Mouse (Mus musculus) heart, embryonic 15.5 days (tissue): ENCODE measurements at regions not wholly inside any gene's neighbourhood (a gene's known extent, or its start where the extent isn't known, plus 50 kb on each side); places are given as distances from the start of the nearest gene placed in this dataset.

Source experiments
- ATAC-seq: fragments of 200-750 bp; cut with Nextera tagmentation; replicated peaks from 2 replicates; pipeline ENCODE4 v1.8.0; 2017; ENCODE audit warnings: low read depth, moderate TSS enrichment; ENCODE audit not compliant: insufficient number of reproducible peaks, insufficient read depth, low FRiP score
- H3K27ac ChIP-seq: fragments of 300-500 bp; sonication (generic); 2 replicates; pipeline ENCODE4 v1.5.1; 2015; ENCODE audit warnings: mild to moderate bottlenecking, inconsistent platforms
- H3K27me3 ChIP-seq: fragments of 300-500 bp; sonication (generic); 2 replicates; pipeline ENCODE4 v1.6.1; 2015; ENCODE audit warnings: inconsistent platforms
- H3K36me3 ChIP-seq: fragments of 300-500 bp; sonication (generic); 2 replicates; pipeline ENCODE4 v1.6.1; 2015; ENCODE audit warnings: mild to moderate bottlenecking, inconsistent platforms
- H3K4me1 ChIP-seq: fragments of 300-500 bp; sonication (generic); replicated peaks from 2 replicates; pipeline ENCODE4 v1.6.1; 2015; ENCODE audit warnings: inconsistent platforms
- H3K4me2 ChIP-seq: fragments of 300-500 bp; sonication (generic); 2 replicates; pipeline ENCODE4 v1.6.1; 2015; ENCODE audit warnings: inconsistent platforms, mild to moderate bottlenecking, moderate library complexity
- H3K4me3 ChIP-seq: fragments of 300-500 bp; sonication (generic); 2 replicates; pipeline ENCODE4 v1.5.1; 2015; ENCODE audit warnings: mild to moderate bottlenecking, inconsistent platforms
- H3K9ac ChIP-seq: fragments of 300-500 bp; sonication (generic); 2 replicates; pipeline ENCODE4 v1.6.1; 2015; ENCODE audit warnings: mild to moderate bottlenecking, inconsistent platforms
- H3K9me3 ChIP-seq: fragments of 300-500 bp; sonication (generic); replicated peaks from 2 replicates; pipeline ENCODE4 v1.6.1; 2016; ENCODE audit warnings: inconsistent platforms
- WGBS: fragments of 180-500 bp; shearing (Covaris S2); methylation state at CpG from one replicate; pipeline ENCODE4 v1.1.7; 2015; ENCODE audit warnings: mixed read lengths; 5-methylcytosine and 5-hydroxymethylcytosine counted together

DNA sequence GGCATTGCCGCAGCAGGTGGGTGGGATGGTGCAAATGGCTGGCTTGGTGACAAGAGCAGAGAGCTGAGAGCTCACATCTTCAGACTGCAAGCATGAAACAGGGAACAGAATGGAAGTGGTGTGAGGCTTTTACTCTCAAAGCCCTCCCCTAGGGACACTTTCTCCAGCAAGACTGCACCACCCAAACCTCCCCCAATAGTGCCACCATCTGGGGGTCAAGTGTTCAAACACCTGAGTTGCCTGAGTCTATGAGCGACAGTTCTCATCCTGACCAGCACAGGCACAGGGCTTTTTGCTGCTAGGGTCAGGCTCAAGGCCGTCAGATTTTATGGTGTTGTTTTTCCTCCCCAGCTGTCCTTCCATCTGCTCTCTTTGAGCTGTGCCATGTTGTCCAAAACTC is 337.9 kb upstream of the Eif4g2 start:
- H3K4me2 ChIP-seq: no peak overlapping the region
- 86% methylated on average over 3 of the region's 3 CpGs for WGBS
- no peak overlapping the region for H3K4me3 ChIP-seq
- no peaks in the 10 kb centered on the region for H3K27me3 ChIP-seq
- H3K9me3 ChIP-seq: no peaks in the 10 kb centered on the region
- no peaks in the 10 kb centered on the region for H3K4me1 ChIP-seq
- no peaks in the 10 kb centered on the region for H3K36me3 ChIP-seq
- no peak overlapping the region for H3K27ac ChIP-seq
- H3K9ac ChIP-seq: no peak overlapping the region
- ATAC-seq: no peak

- H3K36me3 ChIP-seq: no peaks in the 10 kb centered on the region
- WGBS: 27% methylated on average over 3 of the region's 3 CpGs
- no peak overlapping the region for H3K9ac ChIP-seq
- H3K4me1 ChIP-seq: no peaks in the 10 kb centered on the region
- no peak for ATAC-seq
- H3K4me3 ChIP-seq: no peak overlapping the region
- H3K9me3 ChIP-seq: no peaks in the 10 kb centered on the region
- no peaks in the 10 kb centered on the region for H3K27me3 ChIP-seq
- no peak overlapping the region for H3K4me2 ChIP-seq
- no peak overlapping the region for H3K27ac ChIP-seq
Measured at GRCm38 (mm10) chr7:111417735-111418134, 334.9 kb upstream of the Eif4g2 start.

GRCm38 (mm10) chr7:111416061-111416460 is 333.2 kb upstream of the Eif4g2 start:
- no peaks in the 10 kb centered on the region for H3K9me3 ChIP-seq
- ATAC-seq: no peak
- no peaks in the 10 kb centered on the region for H3K27me3 ChIP-seq
- no peak overlapping the region for H3K27ac ChIP-seq
- no peak overlapping the region for H3K4me2 ChIP-seq
- WGBS: 76% methylated on average over 6 of the region's 6 CpGs
- H3K4me3 ChIP-seq: no peak overlapping the region
- H3K36me3 ChIP-seq: no peaks in the 10 kb centered on the region
- H3K4me1 ChIP-seq: no peaks in the 10 kb centered on the region
- H3K9ac ChIP-seq: no peak overlapping the region

DNA sequence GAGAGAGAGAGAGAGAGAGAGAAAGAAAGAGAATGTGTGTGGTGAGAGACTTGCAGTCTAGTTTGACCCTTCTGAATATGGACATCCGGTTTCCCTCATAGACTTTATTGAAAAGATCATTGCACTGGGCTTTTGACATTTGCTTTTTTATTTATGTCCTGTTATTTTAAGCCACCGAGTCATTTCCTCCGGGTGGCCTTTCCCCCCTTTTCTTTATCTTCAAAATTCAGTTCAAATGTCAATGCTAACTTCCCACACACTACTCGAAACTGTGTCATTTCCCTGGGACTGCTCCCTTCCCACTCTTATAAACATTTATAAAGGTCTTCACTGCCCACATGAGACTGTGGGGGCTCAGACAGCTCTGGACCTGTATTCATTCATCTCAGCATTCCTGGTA is 330.9 kb upstream of the Eif4g2 start:
- 42% methylated on average over 4 of the region's 4 CpGs for WGBS
- Histone ChIP-seq H3K36me3 (no peaks in the 10 kb centered on the region), H3K27me3 (no peaks in the 10 kb centered on the region), H3K9me3 (no peaks in the 10 kb centered on the region), H3K4me1 (no peaks in the 10 kb centered on the region), H3K4me3 (no peak overlapping the region), H3K4me2 (no peak overlapping the region), H3K9ac (no peak overlapping the region), H3K27ac (no peak overlapping the region)
- no peak for ATAC-seq

- Histone ChIP-seq H3K36me3 (no peaks in the 10 kb centered on the region), H3K4me2 (no peak overlapping the region), H3K27ac (peak overlapping the region; percentile 26; the same call in 1 of the 2 replicates), H3K4me3 (no peak overlapping the region), H3K9me3 (no peaks in the 10 kb centered on the region), H3K27me3 (no peaks in the 10 kb centered on the region), H3K9ac (no peak overlapping the region), H3K4me1 (no peaks in the 10 kb centered on the region)
- no peak for ATAC-seq
- 77% methylated on average over 2 of the region's 2 CpGs for WGBS
Measured at GRCm38 (mm10) chr7:111412957-111413356, 330.1 kb upstream of the Eif4g2 start.

GRCm38 (mm10) chr7:111411386-111411960 is 328.6 kb upstream of the Eif4g2 start:
- no peaks in the 10 kb centered on the region for H3K9me3 ChIP-seq
- no peak overlapping the region for H3K4me3 ChIP-seq
- ATAC-seq: no peak
- H3K27me3 ChIP-seq: no peaks in the 10 kb centered on the region
- H3K4me1 ChIP-seq: no peaks in the 10 kb centered on the region
- no peaks in the 10 kb centered on the region for H3K36me3 ChIP-seq
- WGBS: 88% methylated on average over 5 of the region's 5 CpGs
- no peak overlapping the region for H3K4me2 ChIP-seq
- H3K9ac ChIP-seq: no peak overlapping the region
- H3K27ac ChIP-seq: no peak overlapping the region

GRCm38 (mm10) chr7:111395972-111396371 is 313.1 kb upstream of the Eif4g2 start:
- Histone ChIP-seq H3K36me3 (no peaks in the 10 kb centered on the region), H3K27me3 (no peaks in the 10 kb centered on the region), H3K9ac (no peak overlapping the region), H3K9me3 (no peaks in the 10 kb centered on the region), H3K4me1 (no peaks in the 10 kb centered on the region), H3K4me2 (no peak overlapping the region), H3K4me3 (no peak overlapping the region), H3K27ac (no peak overlapping the region)
- 71% methylated on average over 2 of the region's 2 CpGs for WGBS
- ATAC-seq: no peak

GRCm38 (mm10) chr7:111395111-111395510 is 312.3 kb upstream of the Eif4g2 start:
- no peak for ATAC-seq
- Histone ChIP-seq H3K4me3 (no peak overlapping the region), H3K9ac (no peak overlapping the region), H3K9me3 (no peaks in the 10 kb centered on the region), H3K4me2 (no peak overlapping the region), H3K27ac (no peak overlapping the region), H3K36me3 (no peaks in the 10 kb centered on the region), H3K27me3 (no peaks in the 10 kb centered on the region), H3K4me1 (no peaks in the 10 kb centered on the region)
- 81% methylated on average over 6 of the region's 6 CpGs for WGBS

GRCm38 (mm10) chr7:111393846-111394245 is 311.0 kb upstream of the Eif4g2 start:
- Histone ChIP-seq H3K27ac (no peak overlapping the region), H3K36me3 (no peaks in the 10 kb centered on the region), H3K4me2 (no peak overlapping the region), H3K9ac (no peak overlapping the region), H3K27me3 (no peaks in the 10 kb centered on the region), H3K9me3 (no peaks in the 10 kb centered on the region), H3K4me1 (no peaks in the 10 kb centered on the region), H3K4me3 (no peak overlapping the region)
- ATAC-seq: no peak

- Histone ChIP-seq H3K4me2 (no peak overlapping the region), H3K27me3 (no peaks in the 10 kb centered on the region), H3K4me1 (no peaks in the 10 kb centered on the region), H3K27ac (no peak overlapping the region), H3K36me3 (no peaks in the 10 kb centered on the region), H3K4me3 (no peak overlapping the region), H3K9ac (no peak overlapping the region), H3K9me3 (no peaks in the 10 kb centered on the region)
- ATAC-seq: no peak
Measured at GRCm38 (mm10) chr7:111389690-111390089, 306.9 kb upstream of the Eif4g2 start.

DNA sequence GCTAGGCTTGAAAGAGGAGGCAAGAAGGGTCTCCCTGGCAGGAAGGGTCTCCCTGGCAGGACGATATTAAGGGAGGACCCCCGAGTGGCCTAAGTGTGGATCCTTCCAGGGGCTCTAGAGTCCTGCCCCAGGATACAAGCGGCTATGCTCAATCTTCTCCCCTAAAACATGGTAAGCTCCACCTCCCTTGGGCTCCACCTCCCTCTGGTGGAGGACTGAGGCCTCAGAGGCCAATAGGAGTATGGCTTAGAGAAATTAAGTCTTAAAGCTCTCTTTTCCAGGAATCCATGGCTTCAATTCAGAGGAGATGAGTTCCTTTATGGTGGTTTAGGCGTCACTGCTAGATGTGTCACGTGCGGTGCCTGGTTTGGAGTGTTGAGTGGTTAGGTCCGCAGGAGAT is 291.7 kb upstream of the Eif4g2 start:
- no peak overlapping the region for H3K27ac ChIP-seq
- 87% methylated on average over 7 of the region's 7 CpGs for WGBS
- ATAC-seq: no peak

GRCm38 (mm10) chr7:111373380-111374173 is 290.7 kb upstream of the Eif4g2 start:
- H3K4me1 ChIP-seq: peaks cover 15% of the 10 kb centered on the region
- no peaks in the 10 kb centered on the region for H3K36me3 ChIP-seq
- 80% methylated on average over 10 of the region's 10 CpGs for WGBS
- no peaks in the 10 kb centered on the region for H3K9me3 ChIP-seq
- no peak overlapping the region for H3K9ac ChIP-seq
- H3K4me3 ChIP-seq: no peak overlapping the region
- no peaks in the 10 kb centered on the region for H3K27me3 ChIP-seq
- no peak for ATAC-seq
- no peak overlapping the region for H3K4me2 ChIP-seq
- no peak overlapping the region for H3K27ac ChIP-seq

More for the DNA sequence above, 291.7 kb upstream of the Eif4g2 start:
- Histone ChIP-seq H3K4me1 (peaks cover 12% of the 10 kb centered on the region), H3K36me3 (no peaks in the 10 kb centered on the region), H3K4me3 (no peak overlapping the region), H3K27me3 (no peaks in the 10 kb centered on the region), H3K9me3 (no peaks in the 10 kb centered on the region), H3K9ac (no peak overlapping the region), H3K4me2 (no peak overlapping the region)
